Mouse (Mus musculus) urinary bladder, postnatal 10 days (tissue): ENCODE data around the gene Blm.
A peak's percentile ranks its signal among the peaks of the same experiment; 100 is the strongest.

Experiments used
- DNase-seq: peaks from one replicate; pipeline ENCODE4 v3.0.0; 2022; ENCODE audit warnings: low spot score

Gene Blm

GRCm38 (mm10) chr7:80535009-80535744, at the start of gene Blm:
Gene Blm, minus strand, starts transcription at chr7:80535119.
- DNase-seq, result peak; percentile 77

- DNase-seq, result no peak
Measured at GRCm38 (mm10) chr7:80583981-80584380, 49.1 kb upstream of the Blm start.

DNA sequence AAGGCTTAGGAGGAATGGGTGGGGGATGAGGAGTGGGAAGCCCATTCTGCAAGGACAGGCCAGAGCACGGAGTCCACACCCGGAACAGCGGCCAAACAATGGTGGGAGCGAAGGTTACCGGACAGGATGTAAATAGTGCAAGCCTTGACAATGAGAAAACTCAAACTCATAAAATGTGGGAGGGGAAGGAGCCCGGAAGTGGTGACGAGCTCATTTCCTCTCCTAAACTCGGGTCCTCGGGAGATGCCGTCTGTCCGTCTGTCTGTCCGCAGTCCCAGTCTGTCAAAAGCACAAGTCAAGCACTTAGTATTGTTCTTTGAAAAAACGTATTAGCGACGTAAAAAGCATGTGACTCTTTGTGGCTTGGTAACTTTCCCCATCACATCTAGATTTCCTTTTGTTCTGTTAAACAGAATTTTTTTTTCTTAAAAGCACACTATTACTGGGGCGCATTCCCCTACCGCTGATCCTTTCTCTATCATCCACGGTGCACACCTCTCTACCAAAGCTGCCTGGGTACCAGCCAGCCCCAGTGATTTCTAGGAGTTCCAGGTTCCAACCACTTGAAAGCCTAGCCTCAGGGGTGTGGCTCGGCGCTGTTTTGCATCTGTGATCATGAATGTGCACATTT, 48.0 kb upstream of the Blm start:
- DNase-seq, result no peak

GRCm38 (mm10) chr7:80580368-80580767, 45.4 kb upstream of the Blm start:
- DNase-seq, result no peak

- no peak for DNase-seq
Measured at GRCm38 (mm10) chr7:80577417-80577980, 42.6 kb upstream of the Blm start.

- DNase-seq, result no peak
Measured at GRCm38 (mm10) chr7:80576626-80577025, 41.7 kb upstream of the Blm start.

DNA sequence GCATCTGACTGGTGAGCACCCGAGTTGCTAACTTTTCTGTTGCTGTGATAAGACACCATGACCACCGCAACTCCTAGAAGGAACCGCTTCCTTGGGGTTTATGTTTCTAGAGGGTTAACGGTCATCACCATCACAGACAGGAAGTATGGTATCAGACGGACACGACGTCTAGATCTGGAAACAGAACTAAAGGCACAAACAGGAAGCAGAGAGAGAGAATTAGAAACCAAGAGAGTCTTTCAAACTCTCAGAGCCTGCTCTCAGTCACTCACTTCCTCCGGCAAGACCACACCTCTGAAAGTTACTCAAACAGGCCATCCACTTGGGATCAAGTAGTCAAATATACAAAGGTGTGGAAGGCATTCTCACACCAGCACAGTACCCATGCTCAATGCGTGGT, 40.8 kb upstream of the Blm start:
- DNase-seq, result no peak

GRCm38 (mm10) chr7:80573076-80573475, 38.2 kb upstream of the Blm start:
- DNase-seq, result no peak

DNA sequence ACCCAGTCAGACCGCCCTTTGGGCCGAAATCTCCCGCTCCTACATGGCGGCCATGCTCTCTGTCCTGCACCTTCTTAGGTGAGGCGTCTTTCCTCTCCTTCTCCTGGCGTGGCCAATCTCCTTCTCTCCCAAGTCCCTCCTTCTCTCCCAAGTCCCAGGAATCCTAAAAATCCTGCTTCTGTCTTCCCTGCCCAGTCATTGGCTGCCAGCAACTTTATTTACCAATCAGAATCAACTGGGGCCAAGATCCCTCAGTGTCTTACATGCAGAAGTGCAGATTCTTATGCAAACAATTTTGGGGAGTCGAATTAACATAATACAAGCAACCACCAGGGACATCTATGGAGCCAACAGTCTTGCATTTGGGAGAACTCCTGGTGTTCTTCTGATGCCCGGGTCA, 33.1 kb upstream of the Blm start:
- DNase-seq, result no peak

GRCm38 (mm10) chr7:80561931-80562330, 27.0 kb upstream of the Blm start:
- no peak for DNase-seq

GRCm38 (mm10) chr7:80561271-80561670, 26.4 kb upstream of the Blm start:
- no peak for DNase-seq

DNA sequence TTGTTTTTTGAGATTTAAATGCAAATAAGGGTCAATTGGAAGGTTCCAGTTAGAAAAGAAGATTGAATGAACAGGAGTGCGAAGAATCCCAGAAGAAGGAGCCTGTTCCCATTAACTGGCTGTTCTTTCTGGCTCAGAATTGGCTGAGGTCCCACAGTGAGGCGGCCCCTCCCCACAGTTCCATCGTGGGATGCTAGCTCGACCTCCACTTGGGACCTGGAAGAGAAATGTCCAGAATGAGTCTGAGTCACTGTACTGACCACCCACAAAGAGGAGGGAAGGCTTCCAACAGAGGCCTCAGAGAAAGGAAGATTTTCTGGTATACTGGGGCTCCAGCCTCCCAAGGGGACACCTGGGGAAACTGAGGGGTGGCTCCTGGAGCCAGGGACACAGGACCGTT, 23.7 kb upstream of the Blm start:
- no peak for DNase-seq

- DNase-seq, result no peak
Measured at GRCm38 (mm10) chr7:80558101-80558500, 23.2 kb upstream of the Blm start.

GRCm38 (mm10) chr7:80557161-80557560, 22.2 kb upstream of the Blm start:
- DNase-seq, result no peak

- no peak for DNase-seq
Measured at GRCm38 (mm10) chr7:80556166-80556565, 21.2 kb upstream of the Blm start.

DNA sequence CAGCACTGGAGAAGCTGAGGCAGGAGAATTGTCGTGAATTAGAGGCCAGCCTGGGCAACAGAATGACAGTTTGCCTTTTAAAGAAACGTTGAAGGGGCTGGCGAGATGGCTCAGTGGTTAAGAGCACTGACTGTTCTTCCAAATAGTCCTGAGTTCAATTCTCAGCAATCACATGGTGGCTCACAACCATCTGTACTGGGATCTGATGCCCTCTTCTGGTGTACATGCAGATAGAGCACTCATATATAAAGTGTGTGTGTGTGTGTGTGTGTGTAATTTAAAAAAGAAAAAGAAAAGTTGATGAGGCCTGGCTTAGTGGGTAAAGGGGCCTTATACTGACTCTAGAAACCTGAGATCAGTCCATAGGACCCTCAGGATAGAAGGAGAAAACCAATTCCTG, 20.2 kb upstream of the Blm start:
- no peak for DNase-seq

DNA sequence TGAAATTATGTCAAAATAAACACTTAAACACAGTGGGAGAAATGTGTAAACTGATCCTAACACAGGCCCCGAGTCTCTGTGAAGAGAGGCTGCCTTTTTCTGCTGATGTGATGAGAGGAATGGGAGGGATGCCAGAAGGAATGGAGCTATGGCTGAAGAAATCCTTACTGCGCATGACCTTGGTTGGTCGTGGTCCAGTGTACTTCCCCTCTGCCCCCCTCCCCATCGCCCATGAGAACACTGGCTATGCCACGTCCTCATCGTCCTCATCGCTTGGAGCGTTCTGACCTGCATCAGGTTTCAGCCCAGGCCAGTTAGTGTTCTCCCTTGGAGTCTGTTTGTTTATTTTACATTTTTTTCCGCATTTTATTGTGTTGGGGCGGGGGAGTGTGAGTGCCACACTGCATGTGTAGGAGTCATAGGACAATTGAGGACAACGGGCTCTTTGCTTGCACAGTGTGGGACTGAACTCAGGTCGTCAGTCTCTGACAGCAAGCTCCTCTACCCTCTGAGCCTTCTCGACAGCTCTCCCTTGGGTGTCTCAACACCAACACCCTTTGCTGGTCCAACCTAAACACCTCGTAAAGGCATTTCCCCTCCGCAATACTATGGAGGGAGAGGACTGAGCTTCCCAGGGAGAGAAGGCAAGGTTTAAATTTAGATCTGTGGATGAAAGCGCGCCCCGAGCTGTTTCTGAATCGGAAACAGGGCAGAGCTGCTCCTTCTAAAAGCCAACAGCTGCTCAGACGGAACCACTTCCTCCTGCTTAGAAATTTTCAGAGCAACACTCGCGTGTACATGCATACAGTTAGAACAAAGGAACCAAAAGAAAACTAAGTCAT, 19.5 kb upstream of the Blm start:
- DNase-seq, result no peak

DNA sequence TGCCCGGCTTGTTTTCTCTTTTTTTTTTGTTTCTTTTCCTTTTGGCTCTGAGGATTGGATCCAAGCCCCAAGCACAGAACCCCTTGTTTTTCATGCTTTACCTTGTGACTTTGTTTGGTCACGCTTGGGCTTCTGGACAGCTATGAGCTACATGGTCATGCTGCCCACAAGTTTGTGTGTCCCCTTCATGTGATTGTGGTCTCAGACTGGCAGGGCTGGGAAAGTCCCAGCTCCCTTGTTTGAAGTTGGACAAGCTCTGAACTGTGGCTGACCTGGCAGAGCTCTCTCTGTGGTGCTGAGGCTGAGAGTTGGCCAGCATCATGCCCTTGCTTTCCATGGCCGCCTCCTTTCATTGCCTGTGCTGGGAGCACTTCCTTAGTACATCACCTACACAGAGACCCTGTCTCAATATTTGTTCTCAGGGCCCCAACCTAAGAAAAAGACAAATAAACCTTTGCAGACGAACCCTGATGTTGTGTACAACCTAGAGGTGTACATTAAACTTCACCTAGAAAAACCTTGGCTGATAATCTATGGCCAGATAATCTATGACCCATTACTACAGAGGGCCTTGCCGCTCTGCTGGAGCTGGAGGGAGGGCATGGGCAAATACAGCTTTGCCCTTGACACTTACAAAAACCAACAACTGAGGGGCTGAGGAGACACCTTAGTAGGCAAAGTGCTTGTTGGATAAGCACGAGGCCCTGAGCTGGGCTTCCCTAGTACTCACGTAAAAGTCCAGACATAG, 13.8 kb upstream of the Blm start:
- no peak for DNase-seq

GRCm38 (mm10) chr7:80542139-80542831, 7.4 kb upstream of the Blm start:
- no peak for DNase-seq

GRCm38 (mm10) chr7:80539581-80539980, 4.7 kb upstream of the Blm start:
- DNase-seq, result no peak

DNA sequence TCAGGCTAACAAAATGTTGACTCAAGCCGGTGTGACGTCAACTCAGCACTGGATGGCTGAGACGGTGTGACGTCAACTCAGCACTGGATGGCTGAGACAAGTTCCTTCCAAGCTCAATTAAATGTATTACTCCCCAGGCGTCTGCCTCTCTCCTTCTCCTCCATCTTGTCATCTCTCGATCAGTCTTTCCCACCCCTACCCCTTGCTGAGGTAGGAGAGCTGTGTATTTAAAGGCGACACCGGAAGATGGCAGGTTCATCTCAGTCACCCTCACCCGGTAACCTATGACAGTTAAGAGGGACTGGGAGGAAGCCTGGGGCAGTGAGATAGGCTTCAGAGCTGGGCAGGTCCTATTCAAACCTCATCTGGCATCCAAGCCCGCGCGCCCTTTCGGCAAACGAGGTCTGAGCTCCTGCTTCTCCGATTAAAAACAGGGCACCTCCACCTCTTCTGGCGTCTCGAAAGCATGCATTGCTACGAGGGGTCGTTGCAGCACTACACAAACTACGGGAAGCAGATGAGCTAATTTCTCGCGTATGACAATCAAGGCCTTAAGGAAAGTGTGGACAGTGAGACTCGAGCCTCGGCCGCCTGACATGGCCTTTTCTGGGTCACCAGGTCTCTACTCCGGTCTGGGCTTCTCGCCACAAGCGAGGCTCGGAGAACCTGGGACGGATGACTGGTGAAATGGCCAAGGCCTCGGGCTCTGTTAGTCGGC, 469 bp downstream of the Blm start:
- no peak for DNase-seq
